Mouse (Mus musculus): Measurements from ENCODE around the gene AU018091. TPM values are rescaled to one million over a fixed set of nuclear protein-coding genes. Genes with fewer than 3 reads are reported as not detected.
"Not testable (repeated sequence)": the region's sequence is repeated elsewhere in the genome, so short reads cannot be mapped to it uniquely, and the experiment has no call there.

The AU018091 gene
- polyA plus RNA-seq, 1 experiment from 2014 or later, result 0.25 TPM

DNA sequence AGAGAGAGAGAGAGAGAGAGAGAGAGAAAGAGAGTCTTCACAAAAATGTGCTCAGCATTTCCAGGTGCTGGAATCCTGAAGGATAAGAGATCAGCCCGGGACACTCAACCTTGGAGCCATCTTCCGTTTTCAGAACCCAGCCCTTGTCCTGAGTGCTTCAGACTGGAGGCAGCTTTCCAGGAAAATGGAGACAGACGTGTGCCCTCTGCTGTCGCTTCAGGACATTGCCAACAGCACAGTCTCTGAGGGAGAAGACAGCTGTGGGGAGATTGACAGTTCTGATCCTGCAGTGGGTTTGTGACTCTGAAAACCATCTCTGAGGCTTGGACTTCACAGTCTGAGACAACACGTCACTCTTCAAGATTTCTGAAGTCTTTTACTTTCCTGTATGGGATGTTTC is 26.8 kb upstream of the AU018091 start:
- H3K27me3 ChIP-seq (ENCODE audit: low read depth, poor library complexity, severe bottlenecking), result no peaks in the 10 kb centered on the region
- no peaks in the 10 kb centered on the region for H3K36me3 ChIP-seq
- no peak overlapping the region for H3K27ac ChIP-seq
- DNase-seq (ENCODE audit: low spot score), result no peak
- H3K9me3 ChIP-seq (replicated peaks), result no peaks in the 10 kb centered on the region
- H3K4me1 ChIP-seq, result no peaks in the 10 kb centered on the region
- 81% methylated on average over 5 of the region's 5 CpGs for WGBS
- no peak overlapping the region for H3K4me3 ChIP-seq

DNA sequence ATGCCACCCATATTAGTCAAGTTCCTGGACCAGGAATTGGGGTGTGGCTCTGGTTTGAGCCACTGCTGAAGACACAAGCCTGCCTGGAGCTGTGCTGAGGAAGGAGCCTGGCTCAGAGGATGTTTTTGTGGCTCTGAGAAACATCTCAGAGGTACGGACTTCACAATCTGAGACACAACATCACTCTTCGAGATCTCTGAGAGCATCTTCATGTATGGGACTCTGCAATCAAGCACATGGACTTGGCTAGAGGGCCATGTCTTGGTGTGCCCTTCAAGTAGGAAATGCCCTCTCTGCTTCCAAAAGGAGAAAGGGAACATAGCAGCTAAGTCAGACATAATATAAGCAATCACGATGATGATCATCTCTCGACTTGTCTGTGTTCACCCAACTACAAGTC is 25.5 kb upstream of the AU018091 start:
- H3K9me3 ChIP-seq (replicated peaks), result no peaks in the 10 kb centered on the region
- H3K27ac ChIP-seq, result no peak overlapping the region
- 90% methylated on average over 4 of the region's 4 CpGs for WGBS
- H3K4me1 ChIP-seq, result no peaks in the 10 kb centered on the region
- H3K36me3 ChIP-seq, result no peaks in the 10 kb centered on the region
- no peak for DNase-seq (ENCODE audit: low spot score)
- no peaks in the 10 kb centered on the region for H3K27me3 ChIP-seq (ENCODE audit: low read depth, poor library complexity, severe bottlenecking)
- H3K4me3 ChIP-seq, result no peak overlapping the region

DNA sequence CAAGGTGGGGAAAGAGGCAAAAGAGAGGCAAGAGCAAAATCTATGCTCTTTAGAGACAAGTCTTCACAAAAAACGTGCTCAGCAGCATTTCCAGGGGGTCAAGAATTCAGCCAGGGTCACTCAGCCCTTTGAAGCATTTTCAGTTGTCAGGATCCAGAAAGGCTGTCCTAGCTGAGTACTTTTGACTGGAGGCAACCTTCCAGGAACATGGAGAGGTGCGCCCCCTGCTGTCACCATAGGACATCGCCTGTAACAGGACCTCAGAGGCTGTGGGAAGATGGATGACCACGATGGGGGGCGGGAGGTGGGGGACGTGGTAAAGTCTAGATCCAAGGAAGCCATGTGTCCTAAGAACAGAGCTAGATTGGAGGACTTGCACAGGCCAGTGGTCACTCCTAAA is 24.9 kb upstream of the AU018091 start:
- WGBS, result 11% methylated on average over 6 of the region's 6 CpGs
- no peaks in the 10 kb centered on the region for H3K36me3 ChIP-seq
- no peaks in the 10 kb centered on the region for H3K27me3 ChIP-seq (ENCODE audit: low read depth, poor library complexity, severe bottlenecking)
- H3K4me3 ChIP-seq, result no peak overlapping the region
- peak; percentile 52 for DNase-seq (ENCODE audit: low spot score)
- no peaks in the 10 kb centered on the region for H3K4me1 ChIP-seq
- no peaks in the 10 kb centered on the region for H3K9me3 ChIP-seq (replicated peaks)
- no peak overlapping the region for H3K27ac ChIP-seq

DNA sequence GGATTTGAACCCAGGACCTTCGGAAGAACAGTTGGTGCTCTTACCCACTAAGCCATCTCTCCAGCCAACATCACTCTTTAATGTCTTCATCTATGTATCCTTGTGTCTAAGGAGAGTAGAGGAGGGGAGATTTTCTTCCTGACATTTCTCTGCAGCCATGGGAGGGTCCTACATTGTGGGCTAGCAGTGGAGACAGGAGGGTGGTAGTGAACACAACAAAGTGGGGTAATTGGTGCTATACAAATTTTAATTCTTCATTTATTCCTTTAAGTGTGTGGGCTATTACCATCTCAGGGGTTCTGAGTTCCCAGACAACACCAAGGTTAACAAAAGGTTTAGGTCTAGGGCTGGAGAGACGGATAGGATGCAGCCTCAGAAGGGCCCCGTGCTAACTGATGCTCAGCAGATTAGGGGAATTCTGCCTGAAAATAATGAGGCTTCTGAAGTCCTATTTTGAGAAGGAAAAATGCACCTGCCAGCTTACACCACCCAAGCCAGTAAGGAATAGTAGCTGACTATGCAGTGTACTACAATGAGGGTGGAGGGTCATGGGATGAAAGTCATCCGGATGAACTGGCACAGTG is 24.1 kb upstream of the AU018091 start:
- Histone ChIP-seq H3K4me1 (no peaks in the 10 kb centered on the region), H3K27me3 (ENCODE audit: low read depth, poor library complexity, severe bottlenecking) (no peaks in the 10 kb centered on the region), H3K4me3 (no peak overlapping the region), H3K36me3 (no peaks in the 10 kb centered on the region), H3K9me3 (replicated peaks) (no peaks in the 10 kb centered on the region), H3K27ac (no peak overlapping the region)
- no peak for DNase-seq (ENCODE audit: low spot score)
- WGBS, result 89% methylated on average over 4 of the region's 4 CpGs

DNA sequence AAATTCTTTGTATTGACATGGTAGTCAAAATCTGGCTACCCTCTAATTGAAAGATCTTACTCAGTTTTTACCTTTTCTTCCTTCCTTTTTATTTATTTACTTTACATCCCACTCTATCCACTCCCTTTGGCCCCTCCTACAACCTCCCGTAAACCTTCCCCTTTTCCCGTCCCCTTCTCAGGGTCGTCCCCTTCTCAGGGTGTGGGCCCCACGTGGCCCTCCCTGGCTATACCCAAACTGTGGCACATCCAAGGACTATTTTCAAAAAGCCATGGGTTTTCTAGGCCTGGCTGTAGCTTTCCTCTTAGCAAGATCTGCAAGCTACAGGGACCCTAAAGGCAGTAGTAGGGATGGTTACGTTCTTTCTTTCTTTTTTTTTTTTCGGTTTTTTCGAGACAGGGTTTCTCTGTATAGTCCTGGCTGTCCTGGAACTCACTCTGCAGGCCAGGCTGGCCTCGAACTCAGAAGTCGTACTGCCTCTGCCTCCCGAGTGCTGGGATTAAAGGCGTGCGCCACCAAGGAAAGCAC is 23.0 kb upstream of the AU018091 start:
- no peak for DNase-seq (ENCODE audit: low spot score)
- H3K9me3 ChIP-seq (replicated peaks), result no peaks in the 10 kb centered on the region
- H3K27ac ChIP-seq, result no peak overlapping the region
- no peaks in the 10 kb centered on the region for H3K27me3 ChIP-seq (ENCODE audit: low read depth, poor library complexity, severe bottlenecking)
- no peak overlapping the region for H3K4me3 ChIP-seq
- H3K36me3 ChIP-seq, result no peaks in the 10 kb centered on the region
- H3K4me1 ChIP-seq, result no peaks in the 10 kb centered on the region
- WGBS, result 89% methylated on average over 12 of the region's 12 CpGs

DNA sequence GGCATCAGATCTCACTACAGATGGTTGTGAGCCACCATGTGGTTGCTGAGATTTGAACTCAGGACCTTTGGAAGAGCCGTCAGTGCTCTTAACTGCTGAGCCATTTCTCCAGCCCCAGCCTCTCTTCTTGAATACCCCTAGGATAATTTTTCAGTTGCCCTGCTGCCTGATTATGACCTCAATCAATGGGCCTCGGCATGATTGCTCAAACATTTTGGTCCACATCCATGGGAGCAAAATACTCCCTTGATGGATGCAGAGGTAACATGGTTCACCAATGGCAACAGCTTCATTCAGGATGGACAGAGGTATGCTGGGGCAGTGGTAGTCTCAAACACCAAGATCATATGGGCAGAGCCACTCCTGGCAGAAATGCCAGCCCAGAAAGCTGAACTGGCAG is 17.7 kb upstream of the AU018091 start:
- WGBS, result 93% methylated on average over 2 of the region's 2 CpGs
- H3K4me3 ChIP-seq; H3K4me1 ChIP-seq; H3K36me3 ChIP-seq; H3K27ac ChIP-seq; H3K27me3 ChIP-seq (ENCODE audit: low read depth, poor library complexity, severe bottlenecking); H3K9me3 ChIP-seq (replicated peaks); DNase-seq (ENCODE audit: low spot score): not testable (repeated sequence)

DNA sequence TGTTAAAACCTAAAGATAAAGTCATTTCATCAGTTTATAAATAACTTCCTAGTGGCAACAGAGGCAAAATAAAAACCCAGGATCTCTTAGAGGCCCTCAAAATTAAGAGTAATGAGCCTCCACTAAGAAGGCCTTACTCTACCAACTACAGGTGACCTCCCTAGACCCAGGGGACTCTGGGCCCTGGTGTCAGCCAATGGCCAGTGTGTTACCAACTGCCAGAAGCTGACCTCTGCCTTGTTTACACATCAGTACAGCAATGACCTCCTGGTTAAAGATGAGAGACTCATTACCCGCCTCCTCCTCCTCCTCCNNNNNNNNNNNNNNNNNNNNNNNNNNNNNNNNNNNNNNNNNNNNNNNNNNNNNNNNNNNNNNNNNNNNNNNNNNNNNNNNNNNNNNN is 17.1 kb upstream of the AU018091 start:
- no peaks in the 10 kb centered on the region for H3K4me1 ChIP-seq
- 57% methylated on average over 1 of the region's 1 CpGs for WGBS

DNA sequence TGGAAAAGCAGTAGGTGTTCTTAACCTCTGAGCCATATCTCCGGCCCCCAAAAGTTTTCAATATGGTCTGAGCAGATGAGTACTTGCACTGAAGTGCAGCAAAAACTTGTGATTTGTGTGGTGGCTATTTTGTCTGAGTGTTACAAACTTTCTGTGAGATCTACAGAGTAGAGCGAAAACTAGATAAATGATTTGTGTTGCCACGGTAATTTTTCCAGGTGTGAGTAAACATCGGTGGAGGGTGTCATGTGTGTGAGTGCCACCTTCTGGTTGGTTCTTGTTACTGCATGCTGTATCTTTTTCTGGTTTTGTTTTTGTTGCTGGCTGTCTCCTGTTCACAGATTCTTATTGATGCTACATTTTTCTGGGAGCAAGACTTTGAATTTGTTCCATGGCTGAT is 15.4 kb upstream of the AU018091 start:
- DNase-seq (ENCODE audit: low spot score), result no peak
- Histone ChIP-seq H3K36me3 (no peaks in the 10 kb centered on the region), H3K27me3 (ENCODE audit: low read depth, poor library complexity, severe bottlenecking) (no peaks in the 10 kb centered on the region), H3K4me1 (no peaks in the 10 kb centered on the region), H3K27ac (no peak overlapping the region), H3K4me3 (no peak overlapping the region), H3K9me3 (replicated peaks) (no peaks in the 10 kb centered on the region)
- WGBS, result 47% methylated on average over 4 of the region's 4 CpGs

More for the DNA sequence above, 17.1 kb upstream of the AU018091 start:
- Histone ChIP-seq H3K9me3 (replicated peaks) (no peaks in the 10 kb centered on the region), H3K27me3 (ENCODE audit: low read depth, poor library complexity, severe bottlenecking) (no peaks in the 10 kb centered on the region), H3K27ac (no peak overlapping the region), H3K4me3 (no peak overlapping the region), H3K36me3 (no peaks in the 10 kb centered on the region)
- no peak for DNase-seq (ENCODE audit: low spot score)

DNA sequence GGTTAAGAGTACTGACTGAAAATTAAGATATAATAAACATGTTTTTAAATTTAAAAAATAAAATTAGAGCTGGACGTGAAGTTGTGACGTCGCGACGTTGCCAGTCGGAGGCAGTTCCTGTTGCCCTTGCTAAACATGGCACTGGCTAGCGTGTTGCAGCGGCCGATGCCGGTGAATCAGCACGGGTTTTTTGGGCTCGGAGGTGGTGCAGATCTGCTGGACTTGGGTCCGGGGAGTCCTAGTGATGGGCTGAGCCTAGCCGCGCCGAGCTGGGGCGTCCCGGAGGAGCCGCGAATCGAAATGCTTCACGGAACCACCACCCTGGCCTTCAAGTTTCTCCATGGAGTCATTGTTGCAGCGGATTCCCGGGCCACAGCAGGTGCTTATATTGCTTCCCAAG is 12.0 kb upstream of the AU018091 start:
- WGBS, result 87% methylated on average over 24 of the region's 24 CpGs
- H3K27ac ChIP-seq; H3K27me3 ChIP-seq (ENCODE audit: low read depth, poor library complexity, severe bottlenecking): not testable (repeated sequence)

DNA sequence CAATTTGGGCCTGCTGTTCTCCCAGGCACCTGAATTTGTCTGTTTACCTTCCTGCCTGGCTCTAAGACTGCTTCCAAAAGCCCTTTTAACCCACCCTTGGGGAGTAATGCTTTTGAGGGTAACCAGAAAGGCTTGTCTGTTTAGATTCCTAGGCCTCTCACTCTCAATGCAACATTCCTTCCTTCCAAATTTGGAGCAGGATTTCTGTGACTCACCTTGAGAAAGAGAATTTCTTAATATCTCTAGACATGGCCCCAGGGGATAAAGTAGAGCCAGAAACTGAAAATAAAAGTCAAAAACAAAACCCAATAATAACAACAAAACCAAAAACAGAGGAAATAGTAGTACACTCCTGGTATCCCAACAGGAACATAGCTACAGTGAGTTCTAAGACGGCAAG is 707 bp downstream of the AU018091 start:
- no peak for DNase-seq (ENCODE audit: low spot score)
- Histone ChIP-seq H3K36me3 (no peaks in the 10 kb centered on the region), H3K27ac (no peak overlapping the region), H3K27me3 (ENCODE audit: low read depth, poor library complexity, severe bottlenecking) (no peaks in the 10 kb centered on the region), H3K4me1 (no peaks in the 10 kb centered on the region), H3K9me3 (replicated peaks) (no peaks in the 10 kb centered on the region), H3K4me3 (no peak overlapping the region)
- 91% methylated on average over 1 of the region's 1 CpGs for WGBS

More for the DNA sequence above, 12.0 kb upstream of the AU018091 start:
- H3K36me3 ChIP-seq; DNase-seq (ENCODE audit: low spot score); H3K9me3 ChIP-seq (replicated peaks); H3K4me3 ChIP-seq; H3K4me1 ChIP-seq: not testable (repeated sequence)

DNA sequence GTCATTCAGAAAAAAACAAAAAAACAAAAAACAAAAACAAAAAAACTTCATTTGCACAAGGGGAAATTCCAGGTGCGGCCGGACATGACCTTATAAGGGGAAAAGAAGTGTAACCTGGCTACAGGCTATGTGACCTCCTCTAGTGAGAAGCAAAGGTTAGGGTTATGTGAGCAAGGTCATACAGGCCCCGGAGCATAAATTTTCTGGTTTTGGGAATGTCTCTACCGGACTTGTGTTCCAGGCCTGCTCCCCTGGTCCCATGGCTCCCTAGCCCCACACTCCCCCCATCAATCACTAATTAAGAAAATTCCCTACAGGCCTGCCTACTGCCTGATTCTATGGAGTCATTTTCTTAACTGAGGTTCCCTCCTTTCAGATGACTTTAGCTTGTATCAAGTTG is 2.7 kb downstream of the AU018091 start:
- H3K27ac ChIP-seq, result no peak overlapping the region
- 88% methylated on average over 4 of the region's 4 CpGs for WGBS
- H3K4me1 ChIP-seq, result no peaks in the 10 kb centered on the region
- DNase-seq (ENCODE audit: low spot score), result no peak
- H3K27me3 ChIP-seq (ENCODE audit: low read depth, poor library complexity, severe bottlenecking), result no peaks in the 10 kb centered on the region
- no peaks in the 10 kb centered on the region for H3K9me3 ChIP-seq (replicated peaks)
- H3K36me3 ChIP-seq, result no peaks in the 10 kb centered on the region
- H3K4me3 ChIP-seq, result no peak overlapping the region

DNA sequence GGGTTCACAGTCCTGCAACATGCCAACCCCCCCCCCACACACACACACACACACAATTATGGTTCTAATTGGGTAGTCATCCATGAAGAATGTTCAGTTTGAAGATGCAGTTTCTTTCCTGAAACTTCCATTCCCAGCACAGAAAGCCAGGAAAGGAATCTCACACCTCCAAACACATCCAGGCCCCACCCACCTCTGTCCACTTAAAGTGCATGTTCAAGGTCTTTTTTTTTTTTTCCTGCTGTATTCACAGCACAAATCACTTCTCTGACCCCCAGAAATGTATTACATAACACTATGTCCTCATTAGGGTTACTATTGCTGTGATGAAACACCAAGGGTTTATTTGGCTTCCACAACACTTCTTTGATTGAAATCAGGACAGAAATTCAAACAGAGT is 4.0 kb downstream of the AU018091 start:
- no peaks in the 10 kb centered on the region for H3K36me3 ChIP-seq
- no peak overlapping the region for H3K27ac ChIP-seq
- no peaks in the 10 kb centered on the region for H3K9me3 ChIP-seq (replicated peaks)
- no peak for DNase-seq (ENCODE audit: low spot score)
- no peaks in the 10 kb centered on the region for H3K27me3 ChIP-seq (ENCODE audit: low read depth, poor library complexity, severe bottlenecking)
- H3K4me1 ChIP-seq, result no peaks in the 10 kb centered on the region
- H3K4me3 ChIP-seq, result no peak overlapping the region

DNA sequence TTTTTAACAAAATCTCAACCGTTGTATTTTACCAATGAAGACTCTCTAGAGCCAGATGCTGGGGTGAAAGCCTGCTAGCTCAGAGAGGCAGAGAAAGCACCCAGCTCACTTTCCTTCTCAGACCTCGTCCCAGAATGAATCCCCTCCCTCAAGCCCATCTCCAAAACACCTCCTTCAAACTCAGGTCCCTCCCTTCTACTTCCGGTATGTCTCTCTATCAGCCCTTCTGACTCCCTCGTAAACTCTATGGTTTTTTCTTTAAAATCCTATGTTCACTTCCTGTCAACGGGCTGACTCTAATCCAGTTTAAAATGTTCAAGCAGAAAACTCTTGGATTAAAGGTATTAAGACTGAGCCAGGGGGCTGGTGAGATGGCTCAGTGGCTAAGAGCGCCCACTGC is 4.6 kb downstream of the AU018091 start:
- no peaks in the 10 kb centered on the region for H3K4me1 ChIP-seq
- DNase-seq (ENCODE audit: low spot score), result no peak
- H3K36me3 ChIP-seq, result no peaks in the 10 kb centered on the region
- 83% methylated on average over 6 of the region's 6 CpGs for WGBS
- no peaks in the 10 kb centered on the region for H3K27me3 ChIP-seq (ENCODE audit: low read depth, poor library complexity, severe bottlenecking)
- no peaks in the 10 kb centered on the region for H3K9me3 ChIP-seq (replicated peaks)
- no peak overlapping the region for H3K4me3 ChIP-seq
- H3K27ac ChIP-seq, result no peak overlapping the region

DNA sequence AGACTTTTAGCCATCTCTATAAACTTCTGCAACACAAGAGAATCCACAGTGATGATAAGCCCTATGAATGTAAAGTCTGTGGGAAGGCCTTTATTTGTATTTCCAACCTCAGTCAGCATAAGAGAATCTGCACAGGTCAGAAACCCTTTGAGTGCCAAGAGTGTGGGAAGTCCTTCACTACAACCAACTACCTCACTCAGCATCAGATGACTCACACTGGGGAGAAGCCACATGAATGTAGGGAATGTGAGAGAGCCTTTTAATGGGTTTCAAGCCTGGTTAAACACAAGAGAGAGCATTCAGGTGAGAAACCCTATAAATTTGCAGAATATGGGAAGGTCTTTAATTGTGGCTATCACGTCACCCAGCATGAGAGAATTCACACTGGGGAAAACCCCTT is 18.6 kb downstream of the AU018091 start:
- Histone ChIP-seq H3K27ac (no peak overlapping the region), H3K27me3 (ENCODE audit: low read depth, poor library complexity, severe bottlenecking) (no peaks in the 10 kb centered on the region), H3K36me3 (no peaks in the 10 kb centered on the region), H3K4me1 (no peaks in the 10 kb centered on the region), H3K4me3 (no peak overlapping the region), H3K9me3 (replicated peaks) (no peaks in the 10 kb centered on the region; the same call in 1 of the 2 replicates)
- 75% methylated on average over 1 of the region's 1 CpGs for WGBS
- no peak for DNase-seq (ENCODE audit: low spot score)

Data from limb, embryonic 10.5 days (tissue).